Mouse (Mus musculus): ENCODE measurements around the gene H3f3a. TPM values are rescaled to one million over a fixed set of nuclear protein-coding genes. Genes with fewer than 3 reads are reported as not detected.

Gene H3f3a
- polyA plus RNA-seq, 1 experiment from 2014 or later: 2,156 TPM

DNA sequence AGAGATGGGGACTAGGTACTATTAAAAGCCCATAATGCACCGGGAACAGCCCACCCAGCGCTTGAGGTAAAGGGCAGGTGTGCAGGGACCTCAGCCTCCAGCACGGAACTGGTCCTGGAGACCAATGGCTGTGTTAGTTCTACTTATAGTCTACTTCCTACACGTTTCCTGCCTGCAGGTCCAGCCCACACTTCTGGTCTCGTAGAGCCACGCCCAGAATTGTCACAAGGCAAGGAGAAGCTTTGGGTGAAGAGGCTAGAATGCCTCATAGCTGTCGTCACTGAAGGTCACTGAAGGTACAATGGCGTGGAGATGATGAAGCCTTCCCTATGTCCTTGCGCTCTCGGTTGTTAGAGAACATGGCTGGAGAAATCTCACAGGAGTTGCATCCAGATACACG is 16.0 kb upstream of the H3f3a start:
- ATAC-seq (ENCODE audit: low read depth): no peak

DNA sequence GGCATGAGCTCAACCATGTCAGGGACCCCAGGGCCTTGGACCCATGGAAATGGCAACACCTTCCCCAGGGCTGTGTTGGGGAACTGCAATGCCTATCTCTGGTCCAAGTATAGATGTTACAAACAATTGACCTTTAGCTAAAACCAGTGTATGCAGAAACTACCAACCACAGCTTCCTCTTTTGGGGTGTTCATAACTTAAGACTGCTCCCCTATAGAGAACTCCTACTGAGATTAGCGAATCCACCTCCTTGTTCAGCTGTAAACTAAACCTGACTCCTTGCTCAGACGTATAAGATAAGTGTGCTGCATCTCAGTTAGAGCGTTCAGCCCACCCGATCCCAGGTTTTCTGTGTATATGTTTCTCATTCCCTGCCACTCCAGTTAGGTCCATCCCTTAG is 12.9 kb upstream of the H3f3a start:
- DNase-seq (ENCODE audit: low spot score): no peak
- Histone ChIP-seq H3K9ac (ENCODE audit: low read depth, low read length) (no peak overlapping the region), H3K4me1 (ENCODE audit: control insufficient read depth, insufficient read depth, low read length) (0 out of 2 replicates have a peak, but pooled peaks cover 6% of the 10 kb centered on the region), H3K4me3 (ENCODE audit: low read depth, low read length) (no peak overlapping the region), H3K4me2 (ENCODE audit: low read depth, low read length) (no peak overlapping the region), H3K27me3 (replicated peaks; ENCODE audit: control insufficient read depth, insufficient read depth, low read length) (no peaks in the 10 kb centered on the region), H3K9me3 (ENCODE audit: control insufficient read depth, low read length) (no peaks in the 10 kb centered on the region), H3K36me3 (ENCODE audit: control insufficient read depth, insufficient read depth, low read length) (no peaks in the 10 kb centered on the region), H3K27ac (replicated peaks; ENCODE audit: low read depth, low read length) (no peak overlapping the region)
- WGBS: 97% methylated on average over 4 of the region's 4 CpGs
- no peak for ATAC-seq (ENCODE audit: low read depth)

More for the DNA sequence above, 16.0 kb upstream of the H3f3a start:
- Histone ChIP-seq H3K27ac (replicated peaks; ENCODE audit: low read depth, low read length) (no peak overlapping the region), H3K9me3 (ENCODE audit: control insufficient read depth, low read length) (no peaks in the 10 kb centered on the region), H3K4me2 (ENCODE audit: low read depth, low read length) (no peak overlapping the region), H3K9ac (ENCODE audit: low read depth, low read length) (no peak overlapping the region), H3K4me1 (ENCODE audit: control insufficient read depth, insufficient read depth, low read length) (0 out of 2 replicates have a peak, but pooled peaks cover 6% of the 10 kb centered on the region), H3K36me3 (ENCODE audit: control insufficient read depth, insufficient read depth, low read length) (no peaks in the 10 kb centered on the region), H3K27me3 (replicated peaks; ENCODE audit: control insufficient read depth, insufficient read depth, low read length) (no peaks in the 10 kb centered on the region), H3K4me3 (ENCODE audit: low read depth, low read length) (no peak overlapping the region)
- 83% methylated on average over 11 of the region's 11 CpGs for WGBS
- DNase-seq (ENCODE audit: low spot score): no peak

GRCm38 (mm10) chr1:180824721-180825120 is 11.0 kb upstream of the H3f3a start:
- Histone ChIP-seq H3K9ac (ENCODE audit: low read depth, low read length) (no peak overlapping the region), H3K4me3 (ENCODE audit: low read depth, low read length) (no peak overlapping the region), H3K4me1 (ENCODE audit: control insufficient read depth, insufficient read depth, low read length) (no peaks in the 10 kb centered on the region), H3K36me3 (ENCODE audit: control insufficient read depth, insufficient read depth, low read length) (no peaks in the 10 kb centered on the region), H3K4me2 (ENCODE audit: low read depth, low read length) (no peak overlapping the region), H3K27me3 (replicated peaks; ENCODE audit: control insufficient read depth, insufficient read depth, low read length) (no peaks in the 10 kb centered on the region), H3K27ac (replicated peaks; ENCODE audit: low read depth, low read length) (no peak overlapping the region), H3K9me3 (ENCODE audit: control insufficient read depth, low read length) (no peaks in the 10 kb centered on the region)
- ATAC-seq (ENCODE audit: low read depth) (no peak), DNase-seq (ENCODE audit: low spot score) (no peak)
- WGBS: 66% methylated on average over 3 of the region's 3 CpGs

DNA sequence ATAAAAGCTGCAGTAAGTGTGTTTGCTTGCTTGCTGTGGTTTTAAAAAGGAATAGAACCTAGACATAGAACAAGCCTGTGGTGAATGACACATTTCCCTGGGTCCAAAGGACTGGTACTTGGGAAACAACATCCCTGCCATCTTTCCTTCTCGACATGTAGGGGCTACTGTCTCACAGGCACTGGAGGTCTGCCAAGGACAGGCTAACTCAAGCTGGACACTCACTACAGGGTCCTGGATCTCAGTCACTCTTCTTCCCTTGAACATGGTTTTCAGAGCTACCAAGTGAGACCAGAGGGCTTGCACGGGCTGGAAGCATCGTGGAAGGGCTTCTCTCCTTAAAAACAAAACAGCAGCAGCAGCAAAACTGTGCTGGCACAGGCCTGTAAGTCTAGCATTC is 10.0 kb upstream of the H3f3a start:
- H3K27ac ChIP-seq (replicated peaks; ENCODE audit: low read depth, low read length): no peak overlapping the region
- no peaks in the 10 kb centered on the region for H3K4me1 ChIP-seq (ENCODE audit: control insufficient read depth, insufficient read depth, low read length)
- H3K9me3 ChIP-seq (ENCODE audit: control insufficient read depth, low read length): no peaks in the 10 kb centered on the region
- H3K27me3 ChIP-seq (replicated peaks; ENCODE audit: control insufficient read depth, insufficient read depth, low read length): no peaks in the 10 kb centered on the region
- H3K4me2 ChIP-seq (ENCODE audit: low read depth, low read length): no peak overlapping the region
- 94% methylated on average over 3 of the region's 3 CpGs for WGBS
- DNase-seq (ENCODE audit: low spot score): no peak
- no peak overlapping the region for H3K9ac ChIP-seq (ENCODE audit: low read depth, low read length)
- no peak overlapping the region for H3K4me3 ChIP-seq (ENCODE audit: low read depth, low read length)
- ATAC-seq (ENCODE audit: low read depth): no peak
- no peaks in the 10 kb centered on the region for H3K36me3 ChIP-seq (ENCODE audit: control insufficient read depth, insufficient read depth, low read length)

DNA sequence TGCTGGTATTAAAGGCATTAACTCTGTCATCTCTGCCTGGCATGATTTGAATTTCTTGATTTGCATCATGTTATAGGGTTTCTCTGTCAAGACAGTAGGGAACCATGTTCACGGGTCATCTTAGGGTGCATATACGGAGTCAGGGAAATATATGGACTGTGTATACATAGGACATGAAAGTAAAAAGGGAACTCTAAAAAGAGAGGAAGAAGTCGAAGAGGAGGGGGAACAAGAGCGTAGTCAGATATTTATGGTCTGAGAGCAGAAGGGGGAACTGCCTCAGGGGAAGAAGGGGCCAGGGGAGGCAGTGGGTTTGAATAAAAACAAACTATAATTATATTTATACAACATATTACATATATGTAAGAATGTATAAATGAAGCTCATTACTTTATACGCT is 8.5 kb upstream of the H3f3a start:
- H3K4me2 ChIP-seq (ENCODE audit: low read depth, low read length): no peak overlapping the region
- no peaks in the 10 kb centered on the region for H3K36me3 ChIP-seq (ENCODE audit: control insufficient read depth, insufficient read depth, low read length)
- H3K4me1 ChIP-seq (ENCODE audit: control insufficient read depth, insufficient read depth, low read length): no peaks in the 10 kb centered on the region
- H3K9me3 ChIP-seq (ENCODE audit: control insufficient read depth, low read length): no peaks in the 10 kb centered on the region
- H3K9ac ChIP-seq (ENCODE audit: low read depth, low read length): no peak overlapping the region
- DNase-seq (ENCODE audit: low spot score) (no peak), ATAC-seq (ENCODE audit: low read depth) (no peak)
- H3K27ac ChIP-seq (replicated peaks; ENCODE audit: low read depth, low read length): no peak overlapping the region
- WGBS: 85% methylated on average over 5 of the region's 5 CpGs
- H3K27me3 ChIP-seq (replicated peaks; ENCODE audit: control insufficient read depth, insufficient read depth, low read length): no peaks in the 10 kb centered on the region
- no peak overlapping the region for H3K4me3 ChIP-seq (ENCODE audit: low read depth, low read length)

- no peak overlapping the region for H3K9ac ChIP-seq (ENCODE audit: low read depth, low read length)
- ATAC-seq (ENCODE audit: low read depth): no peak
- WGBS: 81% methylated on average over 6 of the region's 6 CpGs
These were observed 7.4 kb upstream of the H3f3a start for GRCm38 (mm10) chr1:180821101-180821500.

GRCm38 (mm10) chr1:180818000-180818399 is 4.3 kb upstream of the H3f3a start:
- no peaks in the 10 kb centered on the region for H3K9me3 ChIP-seq (ENCODE audit: control insufficient read depth, low read length)
- no peak overlapping the region for H3K27ac ChIP-seq (replicated peaks; ENCODE audit: low read depth, low read length)
- no peaks in the 10 kb centered on the region for H3K27me3 ChIP-seq (replicated peaks; ENCODE audit: control insufficient read depth, insufficient read depth, low read length)
- peaks cover 17% of the 10 kb centered on the region; the same call in 1 of the 2 replicates for H3K4me1 ChIP-seq (ENCODE audit: control insufficient read depth, insufficient read depth, low read length)
- no peak overlapping the region for H3K4me3 ChIP-seq (ENCODE audit: low read depth, low read length)
- 0 out of 2 replicates have a peak, but pooled peaks cover 3% of the 10 kb centered on the region for H3K36me3 ChIP-seq (ENCODE audit: control insufficient read depth, insufficient read depth, low read length)
- 67% methylated on average over 2 of the region's 2 CpGs for WGBS
- no peak for DNase-seq (ENCODE audit: low spot score)
- ATAC-seq (ENCODE audit: low read depth): no peak
- H3K9ac ChIP-seq (ENCODE audit: low read depth, low read length): no peak overlapping the region
- no peak overlapping the region for H3K4me2 ChIP-seq (ENCODE audit: low read depth, low read length)

More at GRCm38 (mm10) chr1:180821101-180821500, 7.4 kb upstream of the H3f3a start:
- Histone ChIP-seq H3K4me3 (ENCODE audit: low read depth, low read length) (no peak overlapping the region), H3K27ac (replicated peaks; ENCODE audit: low read depth, low read length) (no peak overlapping the region), H3K27me3 (replicated peaks; ENCODE audit: control insufficient read depth, insufficient read depth, low read length) (no peaks in the 10 kb centered on the region), H3K9me3 (ENCODE audit: control insufficient read depth, low read length) (no peaks in the 10 kb centered on the region), H3K36me3 (ENCODE audit: control insufficient read depth, insufficient read depth, low read length) (0 out of 2 replicates have a peak, but pooled peaks cover 3% of the 10 kb centered on the region), H3K4me2 (ENCODE audit: low read depth, low read length) (no peak overlapping the region), H3K4me1 (ENCODE audit: control insufficient read depth, insufficient read depth, low read length) (no peaks in the 10 kb centered on the region)
- DNase-seq (ENCODE audit: low spot score): no peak

DNA sequence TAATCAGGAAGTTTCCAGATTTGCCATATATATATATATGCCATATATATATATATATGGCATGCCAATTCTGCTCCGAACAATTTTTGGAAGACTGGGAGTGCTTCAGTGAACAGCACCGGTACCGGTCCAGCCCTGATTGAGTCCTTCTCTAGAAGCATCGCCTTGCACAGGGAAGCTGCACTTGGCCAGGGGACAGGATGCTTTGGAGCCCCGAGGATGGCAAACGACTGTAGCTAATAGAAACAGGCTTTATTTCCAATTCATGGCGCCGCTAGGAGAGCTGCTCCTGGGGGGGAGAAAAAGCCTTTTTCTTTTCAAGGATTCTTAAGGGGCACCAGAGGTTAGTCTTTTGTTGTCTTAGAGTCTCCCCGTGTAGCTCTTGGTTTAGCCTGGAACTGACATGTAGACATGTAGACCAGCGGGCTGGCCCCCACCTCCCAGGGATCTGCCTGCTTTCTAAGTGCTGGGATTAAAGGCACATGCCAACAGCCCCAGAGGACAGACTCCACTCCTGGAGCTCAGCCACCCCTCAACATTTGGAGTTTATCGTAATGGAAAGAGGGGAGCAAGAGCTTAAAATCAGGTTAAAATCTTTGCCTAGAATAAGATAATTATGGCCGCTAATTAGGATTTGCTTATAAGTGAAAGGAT is 1.8 kb upstream of the H3f3a start:
- 44% methylated on average over 12 of the region's 12 CpGs for WGBS
- H3K4me3 ChIP-seq (ENCODE audit: low read depth, low read length): no peak overlapping the region
- peak; percentile 50 for DNase-seq (ENCODE audit: low spot score)
- peaks cover 20% of the 10 kb centered on the region; the same call in 1 of the 2 replicates for H3K4me1 ChIP-seq (ENCODE audit: control insufficient read depth, insufficient read depth, low read length)
- H3K4me2 ChIP-seq (ENCODE audit: low read depth, low read length): peak overlapping the region; percentile 74
- ATAC-seq (ENCODE audit: low read depth): no peak
- H3K9ac ChIP-seq (ENCODE audit: low read depth, low read length): no peak overlapping the region; the same call in 1 of the 2 replicates
- H3K9me3 ChIP-seq (ENCODE audit: control insufficient read depth, low read length): no peaks in the 10 kb centered on the region
- H3K36me3 ChIP-seq (ENCODE audit: control insufficient read depth, insufficient read depth, low read length): peaks cover 9% of the 10 kb centered on the region
- peak overlapping the region; percentile 100; the same call in 1 of the 2 replicates for H3K27ac ChIP-seq (replicated peaks; ENCODE audit: low read depth, low read length)
- H3K27me3 ChIP-seq (replicated peaks; ENCODE audit: control insufficient read depth, insufficient read depth, low read length): no peaks in the 10 kb centered on the region

GRCm38 (mm10) chr1:180813409-180813884 is 296 bp downstream of the H3f3a start:
- ATAC-seq (ENCODE audit: low read depth) (peak; percentile 95), DNase-seq (ENCODE audit: low spot score) (peak; percentile 97)
- Histone ChIP-seq H3K9ac (ENCODE audit: low read depth, low read length) (peak overlapping the region; percentile 98), H3K4me2 (ENCODE audit: low read depth, low read length) (peak overlapping the region; percentile 74), H3K27ac (replicated peaks; ENCODE audit: low read depth, low read length) (peak overlapping the region; percentile 100), H3K36me3 (ENCODE audit: control insufficient read depth, insufficient read depth, low read length) (peaks cover 28% of the 10 kb centered on the region), H3K27me3 (replicated peaks; ENCODE audit: control insufficient read depth, insufficient read depth, low read length) (no peaks in the 10 kb centered on the region), H3K4me1 (ENCODE audit: control insufficient read depth, insufficient read depth, low read length) (peaks cover 30% of the 10 kb centered on the region), H3K4me3 (ENCODE audit: low read depth, low read length) (peak overlapping the region; percentile 76), H3K9me3 (ENCODE audit: control insufficient read depth, low read length) (no peaks in the 10 kb centered on the region)
- WGBS: 0% methylated on average over 2 of the region's 65 CpGs

All from embryonic facial prominence, embryonic 14.5 days (tissue).